8 mouse cellular contexts compared by ENCODE assay signal in the genomic region with DNA sequence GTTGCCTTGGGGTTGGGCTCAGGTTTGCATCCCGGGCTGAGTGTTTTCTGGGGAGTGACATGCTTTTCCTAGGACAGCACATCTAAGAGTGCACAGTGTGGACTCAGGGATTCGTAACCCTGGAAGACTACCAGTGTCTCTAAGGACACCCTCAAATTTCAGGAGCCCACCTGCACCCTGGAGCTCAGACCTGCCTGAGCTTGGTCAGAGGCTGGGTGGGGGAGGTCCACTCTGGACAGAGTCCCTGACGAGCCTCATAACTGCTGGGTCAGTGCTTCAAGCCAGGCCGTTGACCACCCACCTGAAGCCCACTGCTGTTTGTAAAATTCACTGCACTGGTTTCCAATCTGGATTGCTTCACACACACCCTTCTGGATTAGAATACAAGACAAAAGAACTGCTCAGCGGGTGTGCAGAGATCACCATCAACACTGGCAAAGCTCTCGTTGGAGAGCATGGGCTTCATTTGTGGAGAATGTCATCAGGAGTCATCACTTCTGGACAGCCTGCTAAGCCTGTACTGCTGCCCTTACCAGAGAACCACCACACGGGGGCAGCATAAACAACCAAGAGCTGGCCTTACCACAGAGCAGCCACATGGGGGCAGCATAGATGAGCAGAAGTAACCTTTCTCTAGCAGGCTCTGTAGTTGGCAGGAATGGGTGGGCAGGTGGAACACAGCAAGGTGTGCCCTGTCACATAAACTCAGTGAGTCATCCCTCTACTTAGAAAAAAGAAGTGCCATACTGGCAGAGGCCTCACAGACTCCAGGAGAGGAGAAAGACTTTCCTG. TPM values are rescaled to one million over a fixed set of nuclear protein-coding genes. Genes with fewer than 3 reads are reported as not detected.
DNase-seq lines count a peak whose midpoint lies in the region; ATAC-seq and TF ChIP-seq lines count a peak whose summit lies in the region.

No protein-coding gene starts in this region.

- in situ Hi-C loops in Patski (cut with MboI; ENCODE audit: low pct_unique_long_range_greater_than_20kb) = no loop called here

- POLR2A ChIA-PET in Patski (lab: Charles Lee) = no interaction called here

- no peaks in the 10 kb centered on the region for H3K4me1 ChIP-seq in hindbrain, embryonic 14.5 days (replicated peaks; ENCODE audit: control insufficient read depth, insufficient read depth, low read length)

- WGBS in hindbrain, embryonic 14.5 days = 46% methylated on average over 7 of the region's 7 CpGs

- no peak overlapping the region for H3K4me2 ChIP-seq in hindbrain, embryonic 14.5 days (replicated peaks)

- DNase-seq in Patski (ENCODE audit: low read depth, low spot score) = peak; percentile 42
- DNase-seq in cerebellum, postnatal 14 days = peak; percentile 93 to 95
- peak; percentile 62 to 79 for DNase-seq in frontal cortex, postnatal 25 days (ENCODE audit: low spot score in 2 of 2)
- peak; percentile 85 for DNase-seq in hindbrain, embryonic 14.5 days (ENCODE audit: low spot score)
- peak; percentile 77 to 81 for DNase-seq in layer of hippocampus, postnatal 25 days (ENCODE audit: extremely low spot score in 1 of 2, low spot score in 1 of 2)
- DNase-seq in lung, postnatal 25 days (ENCODE audit: low spot score) = peak; percentile 82
- DNase-seq in retina, postnatal 7 days (ENCODE audit: low read depth, low spot score) = peak; percentile 78
- peak; percentile 61 to 66 for DNase-seq in urinary bladder, adult 18-20 months (ENCODE audit: low spot score in 2 of 2)

- peak; percentile 89 for ATAC-seq in Patski
- ATAC-seq in hindbrain, embryonic 14.5 days (ENCODE audit: low FRiP score) = peak; percentile 58; the same call in 1 of the 2 replicates

- H3K4me3 ChIP-seq in hindbrain, embryonic 14.5 days (replicated peaks; ENCODE audit: low read length) = no peak overlapping the region

- no peak overlapping the region for H3K27ac ChIP-seq in hindbrain, embryonic 14.5 days

- peak; percentile 99 for TF ChIP-seq CTCF in Patski (IDR thresholded peaks at IDR 0.05)

- H3K9me3 ChIP-seq in hindbrain, embryonic 14.5 days (ENCODE audit: control insufficient read depth, low read length) = no peaks in the 10 kb centered on the region

- peaks cover 73% of the 10 kb centered on the region for H3K36me3 ChIP-seq in hindbrain, embryonic 14.5 days (replicated peaks; ENCODE audit: control insufficient read depth, insufficient read depth)

- no peak overlapping the region for H3K9ac ChIP-seq in hindbrain, embryonic 14.5 days

- no peaks in the 10 kb centered on the region for H3K27me3 ChIP-seq in Patski
- H3K27me3 ChIP-seq in hindbrain, embryonic 14.5 days (ENCODE audit: control insufficient read depth, insufficient read depth, low read length) = no peaks in the 10 kb centered on the region

- CTCF ChIA-PET in Patski (lab: Charles Lee) = interaction anchor here (0.7 to 2.7 kb wide), 14 partner anchors 10 to 160 kb away, joined by 3 to 20 read pairs (median 3); a partner anchor contains a TSS

RNA-seq across cellular contexts. Expression of a gene that starts 24.1 kb away (rescaled TPM):
- 34.2 TPM for polyA plus RNA-seq in Patski (2021)
- polyA plus RNA-seq in hindbrain, embryonic 14.5 days (2014; fragmentation: Nextera tagmentation; extraction: Ambion mirVana) = 32.3 and 33.0 TPM in 2 replicates
- 10 to 100 TPM; 36.6 to 39.5 TPM for total RNA-seq in layer of hippocampus, postnatal 25 days (2021)

RNA-seq across cellular contexts. Expression of a gene that starts 45.2 kb away (rescaled TPM):
- 18.1 TPM for polyA plus RNA-seq in Patski (2021)
- 0.46 and 0.90 TPM in 2 replicates for polyA plus RNA-seq in hindbrain, embryonic 14.5 days (2014; fragmentation: Nextera tagmentation; extraction: Ambion mirVana)
- total RNA-seq in layer of hippocampus, postnatal 25 days (2021) = 1 to 10 TPM; 2.1 to 4.1 TPM

Comparison
In these comparisons a context has a peak if more than half of its experiments do, and no peak if none do; other contexts are left out.
1. DNase-seq: peak in every context shown above with its lines; median percentile 94 in cerebellum, postnatal 14 days; 85 in hindbrain, embryonic 14.5 days; 82 in lung, postnatal 25 days; 79 in layer of hippocampus, postnatal 25 days; 78 in retina, postnatal 7 days; 70 in frontal cortex, postnatal 25 days; 64 in urinary bladder, adult 18-20 months; 42 in Patski.
2. RNA of a gene that starts 45.2 kb away (polyA plus RNA-seq): 18.1 TPM in Patski (single experiment); 0.46 to 0.90 TPM in hindbrain, embryonic 14.5 days; every median in the first group is over 10 times any median in the second.